Mouse (Mus musculus) liver, embryonic 14.5 days (tissue): ENCODE measurements around the gene Rps21. TPM values are rescaled to one million over a fixed set of nuclear protein-coding genes. Genes with fewer than 3 reads are reported as not detected.

Experiments used
- ATAC-seq: fragments of 200-750 bp; cut with Nextera tagmentation; 2 replicates; pipeline ENCODE4 v1.8.0; 2017; ENCODE audit warnings: moderate number of reproducible peaks, mild to moderate bottlenecking, moderate library complexity; ENCODE audit not compliant: insufficient read depth
- DNase-seq, 3 experiments: peaks; one replicate each; pipeline ENCODE4 v3.0.0-alpha.2; 2012 to 2013; ENCODE audit warnings: low read depth in 3 of 3, low spot score in 3 of 3
- H3K27ac ChIP-seq: fragments of 300-500 bp; sonication (generic); 2 replicates; pipeline ENCODE4 v1.5.1; 2014; ENCODE audit warnings: moderate library complexity, mild to moderate bottlenecking, control low read depth, inconsistent platforms
- H3K27me3 ChIP-seq: fragments of 300-500 bp; sonication (generic); 2 replicates; pipeline ENCODE4 v1.6.1; 2014; ENCODE audit warnings: mild to moderate bottlenecking, low read length, moderate library complexity; ENCODE audit not compliant: control insufficient read depth, insufficient read depth
- H3K36me3 ChIP-seq: fragments of 300-500 bp; sonication (generic); replicated peaks from 2 replicates; pipeline ENCODE4 v1.6.1; 2014; ENCODE audit warnings: low read depth; ENCODE audit not compliant: control insufficient read depth, insufficient read depth
- H3K4me1 ChIP-seq, 2 experiments: fragments of 200-500 bp in 1 of 2; fragments of 300-500 bp in 1 of 2; sonication (generic) in 1 of 2; replicated peaks; 2 replicates each; pipeline ENCODE4 v1.6.1; 2012 to 2014; ENCODE audit warnings: antibody characterized with exemption in 1 of 2, inconsistent platforms in 1 of 2, low read length in 1 of 2; ENCODE audit not compliant: control insufficient read depth in 2 of 2, insufficient read depth in 2 of 2
- H3K4me2 ChIP-seq: fragments of 300-500 bp; sonication (generic); 2 replicates; pipeline ENCODE4 v1.6.1; 2014; ENCODE audit warnings: low read depth, mild to moderate bottlenecking, control low read depth, moderate library complexity
- H3K4me3 ChIP-seq, 2 experiments: fragments of 200-500 bp in 1 of 2; fragments of 300-500 bp in 1 of 2; sonication (generic) in 1 of 2; 2 replicates each; pipeline ENCODE4 v1.5.1; 2012 to 2014; ENCODE audit warnings: low read depth in 2 of 2, low read length in 2 of 2, mild to moderate bottlenecking in 2 of 2, control low read depth in 1 of 2, inconsistent platforms in 1 of 2, moderate library complexity in 1 of 2; ENCODE audit not compliant: insufficient read depth in 1 of 2
- H3K9ac ChIP-seq: fragments of 300-500 bp; sonication (generic); replicated peaks from 2 replicates; pipeline ENCODE4 v1.6.1; 2014; ENCODE audit warnings: mild to moderate bottlenecking, control low read depth, moderate library complexity
- H3K9me3 ChIP-seq: fragments of 300-500 bp; sonication (generic); 2 replicates; pipeline ENCODE4 v1.6.1; 2016; ENCODE audit warnings: low read length, mixed read lengths; ENCODE audit not compliant: control insufficient read depth
- CTCF ChIP-seq: IDR thresholded peaks from 2 replicates; pipeline ENCODE4 v1.5.1; 2016; ENCODE audit warnings: antibody characterized with exemption, low read depth, control low read depth
- EP300 ChIP-seq: IDR thresholded peaks from 2 replicates; pipeline ENCODE4 v1.6.1; 2016; ENCODE audit warnings: antibody characterized with exemption, low read depth
- WGBS: fragments of 180-500 bp; shearing (Covaris S2); extraction: QIAGEN DNeasy Blood & Tissue Kit; methylation state at CpG from one replicate; pipeline ENCODE4 v1.1.7; 2014; ENCODE audit not compliant: insufficient replicate concordance; 5-methylcytosine and 5-hydroxymethylcytosine counted together
- polyA plus RNA-seq, 2 experiments: library from polyadenylated mRNA; depleted of rRNA in 1 of 2; stranded (reverse) in 1 of 2; unstranded in 1 of 2; fragments of >200 nt; fragmentation: Nextera tagmentation in 1 of 2; extraction: Ambion mirVana in 1 of 2; gene quantifications; 2 replicates each; pipeline versions ENCODE4 v1.2.1 to v1.2.3; 2012 to 2014

The Rps21 gene
- polyA plus RNA-seq, 2 experiments = 539 to 1,840 TPM

- no peaks in the 10 kb centered on the region for H3K27me3 ChIP-seq
- no peak for TF ChIP-seq CTCF
- TF ChIP-seq EP300 = no peak
- ATAC-seq (no peak), DNase-seq (no peak)
- 59% methylated on average over 7 of the region's 7 CpGs for WGBS
- no peak overlapping the region for H3K9ac ChIP-seq
- H3K9me3 ChIP-seq = no peaks in the 10 kb centered on the region
- peaks cover 5 to 13% of the 10 kb centered on the region in 2 experiments; a peak in 3 of 4 replicates for H3K4me1 ChIP-seq
- no peak overlapping the region for H3K27ac ChIP-seq
- H3K4me2 ChIP-seq = no peak overlapping the region
- H3K4me3 ChIP-seq = no peak overlapping the region
- H3K36me3 ChIP-seq = no peaks in the 10 kb centered on the region
Observed at GRCm38 (mm10) chr2:180270537-180271255, 13.5 kb downstream of the Rps21 start.

GRCm38 (mm10) chr2:180271804-180272395 lies 14.7 kb downstream of the Rps21 start:
- Histone ChIP-seq H3K4me3 (peak overlapping the region; percentile 66 to 88; a peak in 2 of 4 replicates), H3K27me3 (no peaks in the 10 kb centered on the region), H3K9me3 (no peaks in the 10 kb centered on the region), H3K36me3 (no peaks in the 10 kb centered on the region), H3K27ac (no peak overlapping the region), H3K4me2 (peak overlapping the region; percentile 98), H3K9ac (no peak overlapping the region; the same call in 1 of the 2 replicates), H3K4me1 (peaks cover 14 to 24% of the 10 kb centered on the region in 2 experiments)
- 80% methylated on average over 5 of the region's 5 CpGs for WGBS
- no peak for TF ChIP-seq CTCF
- TF ChIP-seq EP300 = no peak
- DNase-seq (no peak), ATAC-seq (no peak)

DNA sequence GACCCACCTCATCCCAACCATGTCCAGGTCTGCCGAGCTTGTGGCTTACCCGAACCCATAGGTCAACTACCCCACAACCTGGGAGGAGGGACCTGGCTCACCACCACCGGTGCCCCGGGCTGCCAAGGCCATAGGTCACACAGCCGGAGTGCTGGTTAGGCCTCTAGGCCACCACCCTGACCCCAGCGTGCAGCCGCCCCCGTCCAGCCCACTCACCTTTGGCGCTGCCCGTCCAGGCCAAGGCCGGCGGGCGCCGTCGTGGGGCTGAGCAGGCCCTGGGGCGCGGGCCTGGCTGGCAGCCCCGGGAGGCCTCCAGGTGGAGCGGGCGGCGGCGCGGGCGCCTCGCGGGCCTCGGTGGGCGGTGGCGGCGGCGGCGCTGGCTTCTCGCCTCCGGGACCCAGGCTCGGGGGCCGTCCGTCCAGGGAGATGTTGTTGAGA lies 15.7 kb downstream of the Rps21 start:
- H3K27ac ChIP-seq = peak overlapping the region; percentile 44
- no peaks in the 10 kb centered on the region for H3K36me3 ChIP-seq
- TF ChIP-seq CTCF (no peak), EP300 (no peak)
- H3K9me3 ChIP-seq = no peaks in the 10 kb centered on the region
- peak overlapping the region; percentile 98 for H3K4me2 ChIP-seq
- ATAC-seq = peak; percentile 64
- WGBS = under 1% methylated on average over 37 of the region's 37 CpGs
- no peaks in the 10 kb centered on the region for H3K27me3 ChIP-seq
- no peak for DNase-seq
- peaks cover 14 to 29% of the 10 kb centered on the region in 2 experiments for H3K4me1 ChIP-seq
- H3K9ac ChIP-seq = peak overlapping the region; percentile 85
- H3K4me3 ChIP-seq = peak overlapping the region; percentile 66 to 88

DNA sequence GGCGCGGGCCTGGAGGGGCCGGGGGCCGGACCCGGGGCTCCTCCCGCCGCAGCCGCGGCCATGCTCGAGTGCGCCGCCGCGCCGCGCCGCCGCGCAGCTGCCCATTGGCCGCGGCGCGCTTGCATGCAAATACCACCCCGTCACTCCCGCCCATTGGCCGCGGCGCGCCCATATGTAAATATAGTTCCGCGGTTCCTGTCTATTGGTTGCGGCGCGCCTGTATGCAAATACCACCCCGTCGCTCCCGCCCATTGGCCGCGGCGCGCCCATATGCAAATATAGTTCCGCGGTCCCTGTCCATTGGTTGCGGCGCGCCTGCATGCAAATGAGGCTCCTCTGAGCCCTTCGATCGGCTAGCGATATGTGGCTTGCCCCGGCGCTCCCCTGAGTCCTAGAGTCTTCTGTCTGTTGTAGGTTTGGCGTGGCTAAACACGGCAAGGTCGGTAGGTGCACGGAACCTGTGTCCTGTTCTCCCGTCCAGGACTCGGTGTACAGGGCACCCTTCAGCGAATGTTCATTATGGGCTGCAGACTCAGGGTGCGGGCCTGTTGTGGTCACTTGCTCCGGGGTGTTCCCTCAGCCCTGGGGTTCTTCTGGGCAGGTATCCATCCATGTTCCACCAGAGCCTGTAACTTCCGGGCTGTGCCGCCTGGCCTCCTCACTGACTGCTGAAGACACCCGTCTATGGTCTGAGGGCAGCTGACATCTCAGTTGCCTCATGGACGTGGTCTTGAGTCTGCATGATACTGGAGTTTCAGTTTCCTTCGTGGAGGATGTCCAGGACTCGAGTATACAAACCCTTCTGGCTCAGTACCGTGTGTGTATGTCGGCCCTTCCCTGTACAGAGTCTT lies 16.4 kb downstream of the Rps21 start, which contains the start of gene Cables2:
Cables2 (minus strand) TSS at position 103 of the 851 bp plus-strand sequence.
- 4% methylated on average over 62 of the region's 68 CpGs for WGBS
- Histone ChIP-seq H3K9ac (peak within 1 kb of the TSS; percentile 85), H3K27me3 (no peaks in the 10 kb centered on the region), H3K9me3 (no peaks in the 10 kb centered on the region), H3K27ac (peak within 1 kb of the TSS; percentile 44), H3K4me2 (peak within 1 kb of the TSS; percentile 98), H3K4me3 (peak within 1 kb of the TSS; percentile 66 to 88), H3K36me3 (no peaks in the 10 kb centered on the region), H3K4me1 (peaks cover 14 to 29% of the 10 kb centered on the region in 2 experiments)
- TF ChIP-seq EP300 (no peak), CTCF (no peak)
- DNase-seq (peak; percentile 96 to 97 (median 97)), ATAC-seq (peak; percentile 94)
